Mouse (Mus musculus) G1E (cell line): ENCODE measurements around the gene Ndufb10.

Experiments
- CTCF ChIP-seq: IDR thresholded peaks from 2 replicates; pipeline ENCODE4 v1.5.1; 2012; ENCODE audit warnings: low read depth, low read length, inconsistent platforms, mixed read lengths
- GATA1 ChIP-seq: IDR thresholded peaks from 2 replicates; pipeline ENCODE4 v1.6.1; 2012; ENCODE audit warnings: borderline replicate concordance, low read length, inconsistent platforms, mixed read lengths
- TAL1 ChIP-seq: conservative IDR thresholded peaks from 2 replicates; pipeline ENCODE4 v1.6.1; 2012; ENCODE audit warnings: low read depth, low read length, inconsistent platforms, mixed read lengths

DNA sequence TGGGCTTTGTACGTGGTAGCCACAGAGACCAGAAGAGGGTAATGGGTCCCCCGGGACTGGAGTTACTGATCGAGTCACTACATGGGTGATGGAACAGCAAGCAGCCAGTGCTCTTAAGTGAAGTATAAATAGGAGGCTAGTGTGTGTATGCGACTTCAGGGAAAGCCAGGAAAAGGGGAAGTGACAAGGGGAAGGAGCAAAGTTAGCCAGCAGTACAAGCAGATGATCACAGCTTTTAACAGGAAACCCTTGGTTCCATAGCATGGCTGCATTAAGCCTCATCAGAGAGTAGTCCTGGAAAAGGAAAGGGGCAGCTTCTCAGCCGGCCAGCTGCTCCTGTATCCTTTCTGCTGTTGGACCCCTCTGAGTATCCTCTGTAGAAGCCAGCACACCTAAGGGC lies 31.9 kb downstream of the Ndufb10 start:
- TF ChIP-seq CTCF: no peak
- no peak for TF ChIP-seq GATA1
- no peak for TF ChIP-seq TAL1
